Mouse (Mus musculus): ENCODE measurements at regions not wholly inside any gene's neighbourhood (a gene's known extent, or its start where the extent isn't known, plus 50 kb on each side); places are given as distances from the start of the nearest gene placed in this dataset. TPM values are rescaled to one million over a fixed set of nuclear protein-coding genes. Genes with fewer than 3 reads are reported as not detected.

DNA sequence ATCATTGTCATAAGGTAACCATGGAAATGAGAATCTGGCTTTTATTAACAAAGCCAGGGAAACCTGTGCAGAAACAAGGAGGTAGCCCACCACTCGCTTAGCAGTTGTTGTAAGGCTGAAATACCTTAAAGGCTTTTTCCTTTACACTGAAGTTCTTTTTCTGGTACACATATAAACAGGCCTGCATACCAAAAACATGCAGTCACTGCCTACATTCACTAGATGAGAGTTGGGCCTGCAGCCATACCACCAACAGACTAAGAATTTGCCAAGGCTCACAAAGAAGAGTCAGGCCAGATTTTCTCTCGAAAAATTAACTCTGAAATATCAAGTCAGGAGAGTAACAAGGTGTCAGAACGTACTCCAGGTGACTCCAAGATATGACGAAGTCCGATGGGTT is 61.3 kb upstream of the Mpdz start:
- H3K27me3 ChIP-seq = no peaks in the 10 kb centered on the region
- H3K4me2 ChIP-seq = no peak overlapping the region
- H3K4me3 ChIP-seq = no peak overlapping the region
- H3K27ac ChIP-seq (replicated peaks) = no peak overlapping the region
- no peak for ATAC-seq (ENCODE audit: low read depth)
- WGBS = 90% methylated on average over 5 of the region's 5 CpGs
- no peaks in the 10 kb centered on the region for H3K36me3 ChIP-seq
- H3K9ac ChIP-seq = no peak overlapping the region
- no peaks in the 10 kb centered on the region for H3K9me3 ChIP-seq
- no peaks in the 10 kb centered on the region for H3K4me1 ChIP-seq (replicated peaks)

DNA sequence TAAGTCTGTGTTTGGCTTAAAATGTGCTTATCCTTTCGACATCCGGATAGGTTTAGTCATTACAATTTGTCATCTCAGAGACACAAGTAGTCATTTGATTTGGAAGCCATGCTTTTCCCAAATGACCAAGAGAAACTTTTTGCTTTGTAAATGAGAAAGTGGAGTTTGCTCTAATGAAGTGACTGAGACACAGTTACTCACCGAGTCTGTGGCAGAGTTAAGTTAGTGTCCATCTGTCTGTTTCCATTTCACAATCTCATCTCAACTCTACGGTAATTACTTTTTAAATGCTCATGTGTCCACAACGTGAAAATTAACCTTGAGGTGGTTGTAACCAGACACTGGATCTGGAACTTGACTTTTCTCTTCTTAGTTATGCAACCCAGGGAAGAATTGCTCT is 59.2 kb upstream of the Mpdz start:
- H3K4me2 ChIP-seq = no peak overlapping the region
- WGBS = 83% methylated on average over 5 of the region's 5 CpGs
- H3K27me3 ChIP-seq = no peaks in the 10 kb centered on the region
- H3K9ac ChIP-seq = no peak overlapping the region
- H3K4me3 ChIP-seq = no peak overlapping the region
- H3K9me3 ChIP-seq = no peaks in the 10 kb centered on the region
- H3K27ac ChIP-seq (replicated peaks) = no peak overlapping the region
- no peak for ATAC-seq (ENCODE audit: low read depth)
- no peaks in the 10 kb centered on the region for H3K36me3 ChIP-seq
- H3K4me1 ChIP-seq (replicated peaks) = no peaks in the 10 kb centered on the region

DNA sequence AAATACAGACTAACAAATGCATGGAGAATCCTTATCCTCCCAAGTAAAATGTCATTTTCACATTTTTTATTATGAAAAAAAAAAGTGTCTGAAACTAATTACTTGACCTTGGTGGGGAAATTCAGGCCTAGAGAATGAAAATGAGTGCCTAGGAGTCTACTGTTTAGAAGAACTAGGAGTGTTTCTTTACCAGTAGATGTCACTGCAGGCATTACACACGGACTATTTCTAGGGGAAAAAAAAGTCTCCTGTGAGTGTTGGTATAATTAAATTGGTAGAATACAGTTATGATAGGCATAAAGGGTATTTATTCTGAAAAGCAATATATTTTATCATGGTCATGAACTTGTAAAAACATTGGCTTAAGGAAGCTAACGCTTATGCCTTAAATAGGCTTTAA is 55.5 kb upstream of the Mpdz start:
- Histone ChIP-seq H3K36me3 (no peaks in the 10 kb centered on the region), H3K9ac (no peak overlapping the region), H3K9me3 (no peaks in the 10 kb centered on the region), H3K27me3 (no peaks in the 10 kb centered on the region), H3K4me1 (replicated peaks) (no peaks in the 10 kb centered on the region), H3K27ac (replicated peaks) (no peak overlapping the region), H3K4me3 (no peak overlapping the region), H3K4me2 (no peak overlapping the region)
- WGBS = 49% methylated on average over 2 of the region's 2 CpGs
- ATAC-seq (ENCODE audit: low read depth) = no peak

DNA sequence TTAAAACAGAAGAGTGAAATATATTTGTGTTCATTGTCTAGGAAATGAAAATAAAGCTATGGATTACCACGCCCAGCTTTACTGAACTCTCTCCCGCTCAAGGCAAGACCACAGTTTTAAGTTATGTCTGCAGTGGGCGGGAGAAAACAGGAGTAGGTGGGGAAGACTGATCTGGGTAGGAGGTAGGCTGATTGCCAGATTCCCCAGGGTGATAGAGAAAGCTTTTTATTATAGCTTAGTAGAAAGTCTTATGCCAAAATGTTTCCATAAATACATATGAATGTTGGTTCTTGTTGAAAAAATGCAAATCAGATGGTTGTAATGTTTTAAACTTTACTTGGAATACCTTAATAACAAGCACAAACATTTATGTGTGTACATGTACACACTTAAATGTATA is 50.2 kb upstream of the Mpdz start:
- 85% methylated on average over 3 of the region's 3 CpGs for WGBS
- Histone ChIP-seq H3K9ac (no peak overlapping the region), H3K27ac (replicated peaks) (no peak overlapping the region), H3K9me3 (no peaks in the 10 kb centered on the region), H3K27me3 (no peaks in the 10 kb centered on the region), H3K4me3 (no peak overlapping the region), H3K36me3 (no peaks in the 10 kb centered on the region), H3K4me2 (no peak overlapping the region), H3K4me1 (replicated peaks) (no peaks in the 10 kb centered on the region)
- ATAC-seq (ENCODE audit: low read depth) = no peak

Small RNAs in the stretch of these regions (microRNA-seq; reads per million reads assigned to microRNA genes)
- not detected for gene Gm22402

Data from neural tube, embryonic 13.5 days (tissue).